Mouse (Mus musculus): Measurements from ENCODE around the gene Arrdc2. TPM values are rescaled to one million over a fixed set of nuclear protein-coding genes. Genes with fewer than 3 reads are reported as not detected.

Arrdc2 gene
- polyA plus RNA-seq, 1 experiment from 2014 or later: 6.9 TPM

DNA sequence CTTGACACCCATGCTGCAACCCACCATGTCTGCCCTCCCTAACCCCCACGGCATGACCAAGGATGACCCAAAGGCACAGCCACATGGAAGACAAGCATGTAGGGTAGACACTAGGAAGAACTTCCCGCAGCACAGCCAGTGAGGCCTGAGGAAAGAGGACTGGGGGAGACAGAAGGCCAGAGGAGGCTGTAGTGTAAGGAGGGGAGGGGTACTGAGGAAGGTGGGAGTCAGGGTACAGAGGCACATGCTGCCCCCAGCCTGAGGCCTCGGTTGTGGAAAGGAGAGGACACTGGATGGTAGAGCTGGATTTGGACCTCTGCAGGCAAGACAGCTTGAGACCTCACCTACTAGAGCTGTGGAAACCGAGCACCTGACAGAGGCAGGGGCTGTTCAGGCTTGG is 11.4 kb upstream of the Arrdc2 start:
- H3K4me1 ChIP-seq (replicated peaks; ENCODE audit: control insufficient read depth, insufficient read depth, low read length): no peaks in the 10 kb centered on the region
- no peak overlapping the region for H3K4me3 ChIP-seq (ENCODE audit: low read depth, low read length)
- H3K36me3 ChIP-seq (ENCODE audit: control insufficient read depth, insufficient read depth): no peaks in the 10 kb centered on the region
- no peaks in the 10 kb centered on the region for H3K27me3 ChIP-seq (replicated peaks; ENCODE audit: control insufficient read depth, insufficient read depth, low read length)
- TF ChIP-seq CTCF (IDR thresholded peaks at IDR 0.05; ENCODE audit: low read depth): no peak
- no peak overlapping the region for H3K27ac ChIP-seq (ENCODE audit: low read depth, low read length)
- 85% methylated on average over 4 of the region's 4 CpGs for WGBS
- no peak for ATAC-seq
- no peaks in the 10 kb centered on the region for H3K9me3 ChIP-seq (ENCODE audit: control insufficient read depth)
- H3K9ac ChIP-seq (ENCODE audit: low read depth, low read length): no peak overlapping the region
- H3K4me2 ChIP-seq (replicated peaks; ENCODE audit: low read depth): no peak overlapping the region

DNA sequence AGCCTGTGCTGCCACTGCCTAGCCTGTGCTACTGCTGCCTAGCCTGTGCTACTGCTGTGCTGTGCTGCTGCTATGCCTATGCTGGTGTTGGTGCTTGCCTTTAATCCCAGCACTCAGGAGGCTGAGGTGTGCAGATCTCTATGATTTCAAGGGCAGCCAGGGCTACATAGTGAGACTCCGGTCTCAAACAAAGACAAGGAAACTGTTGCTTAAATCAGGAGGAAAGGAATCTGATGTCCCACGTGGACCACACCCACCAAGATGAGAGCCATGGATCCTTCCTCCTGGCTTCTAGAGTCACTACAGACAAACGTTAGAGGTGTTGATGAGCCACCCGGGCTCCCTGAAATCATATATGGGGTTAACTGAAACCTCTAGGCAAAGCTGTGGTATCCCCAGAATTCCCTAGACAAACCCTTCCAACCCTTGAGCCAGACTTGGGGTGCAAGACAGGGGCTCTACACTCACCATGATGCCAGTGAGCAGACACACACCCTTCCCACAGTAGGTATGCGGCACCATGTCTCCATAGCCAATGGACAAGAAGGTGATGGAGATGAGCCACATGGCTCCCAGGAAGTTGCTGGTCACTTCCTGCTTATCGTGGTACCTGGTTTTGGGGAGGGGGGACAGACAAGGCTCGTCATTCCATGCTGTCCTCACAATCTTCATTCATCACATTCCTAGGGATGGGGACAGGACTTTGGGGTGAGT is 10.8 kb upstream of the Arrdc2 start:
- WGBS: 68% methylated on average over 7 of the region's 7 CpGs
- no peak overlapping the region for H3K4me2 ChIP-seq (replicated peaks; ENCODE audit: low read depth)
- H3K27ac ChIP-seq (ENCODE audit: low read depth, low read length): no peak overlapping the region
- H3K4me3 ChIP-seq (ENCODE audit: low read depth, low read length): no peak overlapping the region
- no peak for TF ChIP-seq CTCF (IDR thresholded peaks at IDR 0.05; ENCODE audit: low read depth)
- no peaks in the 10 kb centered on the region for H3K4me1 ChIP-seq (replicated peaks; ENCODE audit: control insufficient read depth, insufficient read depth, low read length)
- no peak overlapping the region for H3K9ac ChIP-seq (ENCODE audit: low read depth, low read length)
- no peaks in the 10 kb centered on the region for H3K27me3 ChIP-seq (replicated peaks; ENCODE audit: control insufficient read depth, insufficient read depth, low read length)
- H3K36me3 ChIP-seq (ENCODE audit: control insufficient read depth, insufficient read depth): no peaks in the 10 kb centered on the region
- no peaks in the 10 kb centered on the region for H3K9me3 ChIP-seq (ENCODE audit: control insufficient read depth)
- no peak for ATAC-seq

DNA sequence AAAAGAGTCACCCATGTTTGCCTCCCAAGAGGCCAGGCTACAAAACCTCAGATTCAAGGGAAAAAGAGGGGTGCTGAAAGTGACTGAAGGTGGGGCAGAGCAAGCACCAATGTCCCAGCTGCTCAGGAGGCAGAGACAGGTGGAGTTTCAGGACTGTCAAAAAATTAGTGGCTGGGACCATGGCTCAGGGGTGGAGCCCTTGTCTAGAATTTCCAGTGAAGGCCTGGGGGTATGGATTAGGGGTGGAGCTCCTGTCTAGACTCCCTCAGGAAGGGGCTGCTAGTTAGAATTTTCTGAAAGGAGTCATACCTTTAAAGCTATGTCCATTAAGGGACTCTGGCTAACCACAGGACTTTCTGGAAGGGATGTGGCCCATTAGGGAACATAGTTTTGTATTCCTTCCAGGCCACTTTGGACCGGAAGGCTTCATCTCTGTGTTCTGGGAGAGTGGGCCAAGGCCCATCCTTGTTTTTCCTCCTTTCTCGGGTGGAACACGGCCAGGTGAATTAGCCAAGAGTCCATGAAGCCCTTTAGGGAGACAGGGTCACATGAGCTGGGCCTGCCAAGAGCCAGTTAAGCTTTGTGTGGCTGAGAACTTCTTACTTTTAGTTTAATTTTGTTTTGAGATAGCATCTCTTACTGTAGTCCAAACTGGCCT is 9.9 kb upstream of the Arrdc2 start:
- H3K4me2 ChIP-seq (replicated peaks; ENCODE audit: low read depth): no peak overlapping the region
- ATAC-seq: no peak
- H3K36me3 ChIP-seq (ENCODE audit: control insufficient read depth, insufficient read depth): no peaks in the 10 kb centered on the region
- no peaks in the 10 kb centered on the region for H3K4me1 ChIP-seq (replicated peaks; ENCODE audit: control insufficient read depth, insufficient read depth, low read length)
- 82% methylated on average over 3 of the region's 3 CpGs for WGBS
- no peak for TF ChIP-seq CTCF (IDR thresholded peaks at IDR 0.05; ENCODE audit: low read depth)
- no peak overlapping the region for H3K27ac ChIP-seq (ENCODE audit: low read depth, low read length)
- H3K4me3 ChIP-seq (ENCODE audit: low read depth, low read length): no peak overlapping the region
- no peaks in the 10 kb centered on the region for H3K27me3 ChIP-seq (replicated peaks; ENCODE audit: control insufficient read depth, insufficient read depth, low read length)
- no peaks in the 10 kb centered on the region for H3K9me3 ChIP-seq (ENCODE audit: control insufficient read depth)
- H3K9ac ChIP-seq (ENCODE audit: low read depth, low read length): no peak overlapping the region

DNA sequence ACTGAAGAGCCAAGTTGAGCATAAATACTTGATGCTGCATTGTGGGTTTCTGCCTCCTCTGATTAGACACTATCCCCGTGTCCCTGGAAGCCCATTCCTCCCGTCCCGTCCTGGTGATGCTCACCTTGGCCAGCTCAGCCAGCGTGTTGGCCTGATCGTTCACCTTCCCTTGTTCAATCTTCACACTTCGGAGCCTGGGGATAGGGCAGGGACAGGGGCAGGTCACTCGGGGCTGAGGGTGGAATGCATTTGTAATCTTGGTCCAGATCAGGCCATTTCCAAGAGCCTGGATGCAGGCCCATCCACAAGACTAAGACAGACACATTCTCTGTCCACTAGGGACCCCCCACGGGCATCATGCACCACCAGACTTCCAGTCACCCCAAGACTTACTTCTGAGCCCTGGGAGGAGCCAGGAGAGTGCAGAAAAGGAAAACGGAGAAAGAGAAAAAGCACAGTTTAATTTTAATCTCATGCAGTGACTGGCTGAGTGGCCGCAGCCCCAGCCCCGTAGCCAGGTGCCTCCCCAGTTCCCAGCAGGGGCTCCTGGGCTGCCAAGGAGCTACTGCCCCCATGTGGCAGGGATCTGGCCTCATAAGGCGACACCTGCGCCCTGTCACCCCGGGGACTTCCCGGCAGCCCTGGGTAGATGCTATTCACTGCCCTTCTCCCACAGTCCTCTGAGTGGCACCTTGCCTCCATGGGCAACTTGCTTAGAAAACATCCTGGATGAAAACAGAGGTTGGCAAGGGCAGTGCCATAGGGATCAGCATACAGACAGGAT is 7.0 kb upstream of the Arrdc2 start:
- WGBS: 56% methylated on average over 15 of the region's 15 CpGs
- Histone ChIP-seq H3K4me3 (ENCODE audit: low read depth, low read length) (no peak overlapping the region), H3K4me2 (replicated peaks; ENCODE audit: low read depth) (no peak overlapping the region), H3K27ac (ENCODE audit: low read depth, low read length) (no peak overlapping the region), H3K9ac (ENCODE audit: low read depth, low read length) (no peak overlapping the region), H3K36me3 (ENCODE audit: control insufficient read depth, insufficient read depth) (no peaks in the 10 kb centered on the region), H3K9me3 (ENCODE audit: control insufficient read depth) (no peaks in the 10 kb centered on the region), H3K27me3 (replicated peaks; ENCODE audit: control insufficient read depth, insufficient read depth, low read length) (no peaks in the 10 kb centered on the region), H3K4me1 (replicated peaks; ENCODE audit: control insufficient read depth, insufficient read depth, low read length) (no peaks in the 10 kb centered on the region)
- no peak for ATAC-seq
- TF ChIP-seq CTCF (IDR thresholded peaks at IDR 0.05; ENCODE audit: low read depth): peak; percentile 53

- Histone ChIP-seq H3K4me1 (replicated peaks; ENCODE audit: control insufficient read depth, insufficient read depth, low read length) (0 out of 2 replicates have a peak, but pooled peaks cover 3% of the 10 kb centered on the region), H3K27ac (ENCODE audit: low read depth, low read length) (no peak overlapping the region), H3K4me3 (ENCODE audit: low read depth, low read length) (no peak overlapping the region), H3K9ac (ENCODE audit: low read depth, low read length) (no peak overlapping the region), H3K27me3 (replicated peaks; ENCODE audit: control insufficient read depth, insufficient read depth, low read length) (no peaks in the 10 kb centered on the region), H3K4me2 (replicated peaks; ENCODE audit: low read depth) (no peak overlapping the region), H3K9me3 (ENCODE audit: control insufficient read depth) (no peaks in the 10 kb centered on the region), H3K36me3 (ENCODE audit: control insufficient read depth, insufficient read depth) (no peaks in the 10 kb centered on the region)
- no peak for ATAC-seq
- no peak for TF ChIP-seq CTCF (IDR thresholded peaks at IDR 0.05; ENCODE audit: low read depth)
- WGBS: 55% methylated on average over 5 of the region's 5 CpGs
Observed at GRCm38 (mm10) chr8:70845108-70845507, 5.6 kb upstream of the Arrdc2 start.

DNA sequence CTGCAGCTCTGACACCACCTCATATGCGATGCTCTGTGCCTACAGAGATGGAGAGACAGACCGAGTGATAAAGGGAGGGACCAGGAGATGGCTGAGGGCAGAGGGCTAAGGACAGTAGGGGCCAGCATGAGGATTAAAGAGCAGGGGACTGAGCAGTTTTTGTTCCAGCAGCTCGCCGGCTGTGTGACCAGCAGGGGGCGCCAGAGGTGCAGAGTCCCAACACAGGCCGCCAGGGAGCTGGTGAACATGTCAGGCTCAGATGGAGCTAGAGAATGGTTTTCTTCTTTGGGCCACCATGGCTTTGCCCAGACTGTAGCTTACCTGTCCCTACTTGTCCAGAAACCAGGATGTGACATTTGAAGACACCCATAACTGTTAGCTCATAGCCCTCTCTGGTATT is 5.0 kb upstream of the Arrdc2 start:
- no peaks in the 10 kb centered on the region for H3K36me3 ChIP-seq (ENCODE audit: control insufficient read depth, insufficient read depth)
- ATAC-seq: no peak
- no peaks in the 10 kb centered on the region for H3K9me3 ChIP-seq (ENCODE audit: control insufficient read depth)
- TF ChIP-seq CTCF (IDR thresholded peaks at IDR 0.05; ENCODE audit: low read depth): peak; percentile 98
- no peak overlapping the region for H3K4me2 ChIP-seq (replicated peaks; ENCODE audit: low read depth)
- WGBS: 4% methylated on average over 6 of the region's 6 CpGs
- H3K27ac ChIP-seq (ENCODE audit: low read depth, low read length): no peak overlapping the region
- H3K27me3 ChIP-seq (replicated peaks; ENCODE audit: control insufficient read depth, insufficient read depth, low read length): no peaks in the 10 kb centered on the region
- no peak overlapping the region for H3K4me3 ChIP-seq (ENCODE audit: low read depth, low read length)
- H3K4me1 ChIP-seq (replicated peaks; ENCODE audit: control insufficient read depth, insufficient read depth, low read length): 0 out of 2 replicates have a peak, but pooled peaks cover 3% of the 10 kb centered on the region
- no peak overlapping the region for H3K9ac ChIP-seq (ENCODE audit: low read depth, low read length)

Measured in intestine, postnatal 0 days (tissue).